Mouse (Mus musculus) kidney, postnatal 0 days (tissue): Measurements from ENCODE around the gene Pik3r2. TPM values are rescaled to one million over a fixed set of nuclear protein-coding genes. Genes with fewer than 3 reads are reported as not detected.
A peak's percentile ranks its signal among the peaks of the same experiment; 100 is the strongest.

Experiments used
- ATAC-seq: fragments of 200-750 bp; cut with Nextera tagmentation; replicated peaks from 2 replicates; pipeline ENCODE4 v1.8.0; 2017; ENCODE audit warnings: low read depth, moderate number of reproducible peaks, moderate TSS enrichment, moderate library complexity; ENCODE audit not compliant: low FRiP score
- DNase-seq: peaks from one replicate; pipeline ENCODE4 v3.0.0-alpha.2; 2016; ENCODE audit warnings: low spot score
- H3K27ac ChIP-seq: fragments of 300-500 bp; sonication (generic); 2 replicates; pipeline ENCODE4 v1.5.1; 2014; ENCODE audit warnings: mild to moderate bottlenecking
- H3K27me3 ChIP-seq: fragments of 300-500 bp; sonication (generic); 2 replicates; pipeline ENCODE4 v1.6.1; 2014; ENCODE audit warnings: low read length, mixed read lengths; ENCODE audit not compliant: insufficient read depth
- H3K36me3 ChIP-seq: fragments of 300-500 bp; sonication (generic); 2 replicates; pipeline ENCODE4 v1.6.1; 2014; ENCODE audit warnings: low read length, mixed read lengths; ENCODE audit not compliant: insufficient read depth
- H3K4me1 ChIP-seq: fragments of 300-500 bp; sonication (generic); replicated peaks from 2 replicates; pipeline ENCODE4 v1.6.1; 2014; ENCODE audit warnings: antibody characterized with exemption, low read length, mixed read lengths; ENCODE audit not compliant: insufficient read depth
- H3K4me2 ChIP-seq: fragments of 300-500 bp; sonication (generic); 2 replicates; pipeline ENCODE4 v1.6.1; 2014; ENCODE audit warnings: mild to moderate bottlenecking, low read length, moderate library complexity, mixed read lengths
- H3K4me3 ChIP-seq: fragments of 300-500 bp; sonication (generic); replicated peaks from 2 replicates; pipeline ENCODE4 v1.5.1; 2014; ENCODE audit warnings: low read depth, low read length
- H3K9ac ChIP-seq: fragments of 300-500 bp; sonication (generic); 2 replicates; pipeline ENCODE4 v1.6.1; 2014; ENCODE audit warnings: low read depth, low read length
- H3K9me3 ChIP-seq: fragments of 300-500 bp; sonication (generic); replicated peaks from 2 replicates; pipeline ENCODE4 v1.6.1; 2016; ENCODE audit warnings: low read length, inconsistent platforms, mixed read lengths
- CTCF ChIP-seq: IDR thresholded peaks from 2 replicates; pipeline ENCODE4 v1.5.1; 2016; ENCODE audit warnings: antibody characterized with exemption, low read depth, mild to moderate bottlenecking, moderate library complexity
- WGBS: fragments of 180-500 bp; shearing (Covaris S2); extraction: QIAGEN DNeasy Blood & Tissue Kit; methylation state at CpG from one replicate; pipeline ENCODE4 v1.1.7; 2014; 5-methylcytosine and 5-hydroxymethylcytosine counted together
- polyA plus RNA-seq: library from polyadenylated mRNA; unstranded; fragments of >200 nt; fragmentation: Nextera tagmentation; extraction: Ambion mirVana; gene quantifications from 2 replicates; pipeline ENCODE4 v1.2.1, GENCODE M21; 2015

Pik3r2 gene
- polyA plus RNA-seq, 1 experiment from 2014 or later = 43.8 TPM

GRCm38 (mm10) chr8:70766571-70767440 lies 9.7 kb downstream of the Pik3r2 start:
- peak; percentile 90 for DNase-seq
- peak overlapping the region; percentile 40 for H3K4me3 ChIP-seq
- WGBS = 8% methylated on average over 21 of the region's 21 CpGs
- H3K4me1 ChIP-seq = peaks cover 17% of the 10 kb centered on the region
- H3K36me3 ChIP-seq = peaks cover 18% of the 10 kb centered on the region; the same call in 1 of the 2 replicates
- H3K27ac ChIP-seq = peak overlapping the region; percentile 72
- H3K4me2 ChIP-seq = peak overlapping the region; percentile 91
- H3K9ac ChIP-seq = peak overlapping the region; percentile 61
- peak; percentile 82 for ATAC-seq
- no peaks in the 10 kb centered on the region for H3K9me3 ChIP-seq
- H3K27me3 ChIP-seq = no peaks in the 10 kb centered on the region
- no peak for TF ChIP-seq CTCF

GRCm38 (mm10) chr8:70765838-70766570 lies 10.5 kb downstream of the Pik3r2 start:
- peak overlapping the region; percentile 91 for H3K4me2 ChIP-seq
- no peak for DNase-seq
- TF ChIP-seq CTCF = no peak
- WGBS = 2% methylated on average over 34 of the region's 34 CpGs
- no peak for ATAC-seq
- H3K36me3 ChIP-seq = peaks cover 9% of the 10 kb centered on the region; the same call in 1 of the 2 replicates
- peaks cover 17% of the 10 kb centered on the region for H3K4me1 ChIP-seq
- peak overlapping the region; percentile 61 for H3K9ac ChIP-seq
- H3K27me3 ChIP-seq = no peaks in the 10 kb centered on the region
- no peaks in the 10 kb centered on the region for H3K9me3 ChIP-seq
- H3K4me3 ChIP-seq = peak overlapping the region; percentile 40
- peak overlapping the region; percentile 72 for H3K27ac ChIP-seq

- peak overlapping the region; percentile 61; the same call in 1 of the 2 replicates for H3K9ac ChIP-seq
- no peak for TF ChIP-seq CTCF
- ATAC-seq (no peak), DNase-seq (no peak)
- 74% methylated on average over 9 of the region's 9 CpGs for WGBS
- H3K4me3 ChIP-seq = peak overlapping the region; percentile 40; the same call in 1 of the 2 replicates
- H3K27ac ChIP-seq = no peak overlapping the region
- peaks cover 4% of the 10 kb centered on the region; the same call in 1 of the 2 replicates for H3K36me3 ChIP-seq
- H3K4me1 ChIP-seq = peaks cover 17% of the 10 kb centered on the region
- peak overlapping the region; percentile 91 for H3K4me2 ChIP-seq
- no peaks in the 10 kb centered on the region for H3K27me3 ChIP-seq
- H3K9me3 ChIP-seq = no peaks in the 10 kb centered on the region
Observed at GRCm38 (mm10) chr8:70765329-70765728, 11.2 kb downstream of the Pik3r2 start.

GRCm38 (mm10) chr8:70764676-70765075 lies 11.8 kb downstream of the Pik3r2 start:
- H3K9ac ChIP-seq = no peak overlapping the region
- no peak overlapping the region for H3K4me2 ChIP-seq
- no peak overlapping the region for H3K4me3 ChIP-seq
- H3K9me3 ChIP-seq = no peaks in the 10 kb centered on the region
- no peak for DNase-seq
- H3K36me3 ChIP-seq = peaks cover 4% of the 10 kb centered on the region; the same call in 1 of the 2 replicates
- H3K27me3 ChIP-seq = no peaks in the 10 kb centered on the region
- no peak for ATAC-seq
- no peak overlapping the region for H3K27ac ChIP-seq
- TF ChIP-seq CTCF = no peak
- WGBS = 85% methylated on average over 13 of the region's 13 CpGs
- H3K4me1 ChIP-seq = peaks cover 24% of the 10 kb centered on the region

- Histone ChIP-seq H3K27ac (no peak overlapping the region), H3K4me1 (peaks cover 26% of the 10 kb centered on the region), H3K4me2 (no peak overlapping the region), H3K36me3 (peaks cover 4% of the 10 kb centered on the region; the same call in 1 of the 2 replicates), H3K9ac (no peak overlapping the region), H3K27me3 (no peaks in the 10 kb centered on the region), H3K4me3 (no peak overlapping the region), H3K9me3 (no peaks in the 10 kb centered on the region)
- ATAC-seq = no peak
- no peak for DNase-seq
- TF ChIP-seq CTCF = no peak
- WGBS = 88% methylated on average over 8 of the region's 8 CpGs
Observed at GRCm38 (mm10) chr8:70764026-70764425, 12.5 kb downstream of the Pik3r2 start.

GRCm38 (mm10) chr8:70763354-70763753 lies 13.2 kb downstream of the Pik3r2 start:
- TF ChIP-seq CTCF = peak; percentile 85
- Histone ChIP-seq H3K4me2 (no peak overlapping the region), H3K27me3 (no peaks in the 10 kb centered on the region), H3K27ac (no peak overlapping the region), H3K4me3 (no peak overlapping the region), H3K9me3 (no peaks in the 10 kb centered on the region), H3K9ac (no peak overlapping the region), H3K36me3 (peaks cover under 1% of the 10 kb centered on the region; the same call in 1 of the 2 replicates), H3K4me1 (peaks cover 31% of the 10 kb centered on the region)
- ATAC-seq = no peak
- DNase-seq = no peak
- WGBS = 8% methylated on average over 3 of the region's 3 CpGs
